Mouse (Mus musculus): ENCODE measurements around the gene 1600014C10Rik.

- TF ChIP-seq CTCF (IDR thresholded peaks at IDR 0.05; ENCODE audit: low read depth, low read length) (no peak), GATA1 (IDR thresholded peaks at IDR 0.05; ENCODE audit: borderline replicate concordance, low read length) (no peak), POLR2AphosphoS5 (IDR thresholded peaks at IDR 0.05; ENCODE audit: insufficient replicate concordance, low read depth, low read length) (no peak)
Measured at GRCm38 (mm10) chr7:38190056-38190835, 7.2 kb downstream of the 1600014C10Rik start.
